Mouse (Mus musculus) hindbrain, embryonic 14.5 days (tissue): ENCODE measurements around the gene Lgals3bp. TPM values are rescaled to one million over a fixed set of nuclear protein-coding genes. Genes with fewer than 3 reads are reported as not detected.

Experiments used
- ATAC-seq: fragments of 200-750 bp; cut with Nextera tagmentation; 2 replicates; pipeline ENCODE4 v1.8.0; 2017; ENCODE audit warnings: moderate number of reproducible peaks, mild to moderate bottlenecking, moderate TSS enrichment, moderate library complexity; ENCODE audit not compliant: low FRiP score
- DNase-seq: peaks from one replicate; pipeline ENCODE4 v3.0.0-alpha.2; 2015; ENCODE audit warnings: low spot score
- H3K27ac ChIP-seq: fragments of 300-500 bp; sonication (generic); 2 replicates; pipeline ENCODE4 v1.5.1; 2014; ENCODE audit warnings: mild to moderate bottlenecking, moderate library complexity
- H3K27me3 ChIP-seq: fragments of 300-500 bp; sonication (generic); 2 replicates; pipeline ENCODE4 v1.6.1; 2014; ENCODE audit warnings: mild to moderate bottlenecking, low read length, mixed read lengths; ENCODE audit not compliant: control insufficient read depth, insufficient read depth
- H3K36me3 ChIP-seq: fragments of 300-500 bp; sonication (generic); replicated peaks from 2 replicates; pipeline ENCODE4 v1.6.1; 2014; ENCODE audit not compliant: control insufficient read depth, insufficient read depth
- H3K4me1 ChIP-seq: fragments of 300-500 bp; sonication (generic); replicated peaks from 2 replicates; pipeline ENCODE4 v1.6.1; 2014; ENCODE audit warnings: antibody characterized with exemption, low read length, mixed read lengths; ENCODE audit not compliant: control insufficient read depth, insufficient read depth
- H3K4me2 ChIP-seq: fragments of 300-500 bp; sonication (generic); replicated peaks from 2 replicates; pipeline ENCODE4 v1.6.1; 2014; ENCODE audit warnings: mild to moderate bottlenecking, moderate library complexity
- H3K4me3 ChIP-seq: fragments of 300-500 bp; sonication (generic); replicated peaks from 2 replicates; pipeline ENCODE4 v1.5.1; 2014; ENCODE audit warnings: mild to moderate bottlenecking, low read length
- H3K9ac ChIP-seq: fragments of 300-500 bp; sonication (generic); 2 replicates; pipeline ENCODE4 v1.6.1; 2014
- H3K9me3 ChIP-seq: fragments of 300-500 bp; sonication (generic); 2 replicates; pipeline ENCODE4 v1.6.1; 2016; ENCODE audit warnings: low read length; ENCODE audit not compliant: control insufficient read depth
- WGBS: fragments of 180-500 bp; shearing (Covaris S2); extraction: QIAGEN DNeasy Blood & Tissue Kit; methylation state at CpG from one replicate; pipeline ENCODE4 v1.1.7; 2014; 5-methylcytosine and 5-hydroxymethylcytosine counted together
- polyA plus RNA-seq: library from polyadenylated mRNA; unstranded; fragments of >200 nt; fragmentation: Nextera tagmentation; extraction: Ambion mirVana; gene quantifications from 2 replicates; pipeline ENCODE4 v1.2.1, GENCODE M21; 2014

Gene Lgals3bp
- polyA plus RNA-seq, 1 experiment from 2014 or later = 4.7 TPM

DNA sequence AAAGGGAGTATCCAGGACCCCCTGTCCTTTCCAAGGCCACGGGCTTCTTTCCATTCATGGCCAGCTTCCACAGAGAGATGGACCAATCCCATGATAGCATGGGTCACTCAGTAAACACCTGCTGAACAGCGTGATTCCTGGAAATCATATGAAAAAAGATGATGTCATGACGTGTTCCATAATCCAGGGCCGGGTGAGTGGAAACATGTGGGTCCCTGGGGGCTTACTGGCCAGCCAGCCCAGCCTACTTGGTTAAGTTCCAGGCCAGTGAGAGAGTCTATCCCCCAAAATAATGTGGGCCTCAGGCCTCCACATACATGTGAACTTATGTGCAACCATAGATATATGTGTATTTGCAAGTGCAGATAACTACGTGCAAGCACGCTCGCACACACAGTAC is 30.0 kb downstream of the Lgals3bp start:
- Histone ChIP-seq H3K4me1 (no peaks in the 10 kb centered on the region), H3K27ac (no peak overlapping the region), H3K4me2 (no peak overlapping the region), H3K36me3 (no peaks in the 10 kb centered on the region), H3K4me3 (no peak overlapping the region), H3K27me3 (no peaks in the 10 kb centered on the region), H3K9me3 (no peaks in the 10 kb centered on the region), H3K9ac (no peak overlapping the region)
- ATAC-seq (no peak), DNase-seq (no peak)
- WGBS = 85% methylated on average over 7 of the region's 7 CpGs

DNA sequence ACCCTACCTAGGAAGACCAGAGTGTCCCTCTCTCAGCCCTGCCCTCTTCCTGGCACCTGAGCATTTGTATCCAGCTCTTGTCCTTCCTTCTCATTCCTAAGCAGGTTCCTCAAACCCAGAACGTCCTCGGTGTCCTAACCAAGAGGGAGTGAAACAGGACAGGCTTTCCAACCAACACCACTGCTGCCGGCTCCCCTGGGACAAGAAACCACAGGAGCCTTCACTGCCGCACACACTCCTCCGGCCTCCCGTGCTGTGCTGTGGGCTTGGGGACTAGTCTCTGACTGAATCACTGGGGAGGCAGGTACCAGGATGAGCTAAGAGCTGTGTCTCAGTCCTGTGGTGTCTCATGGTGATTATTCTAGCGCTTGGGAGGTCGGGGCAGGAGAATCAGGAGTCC is 32.2 kb downstream of the Lgals3bp start:
- Histone ChIP-seq H3K4me2 (no peak overlapping the region), H3K9me3 (no peaks in the 10 kb centered on the region), H3K27ac (no peak overlapping the region), H3K4me3 (no peak overlapping the region), H3K9ac (no peak overlapping the region), H3K4me1 (no peaks in the 10 kb centered on the region), H3K27me3 (no peaks in the 10 kb centered on the region), H3K36me3 (no peaks in the 10 kb centered on the region)
- ATAC-seq = no peak
- 78% methylated on average over 8 of the region's 8 CpGs for WGBS
- no peak for DNase-seq

DNA sequence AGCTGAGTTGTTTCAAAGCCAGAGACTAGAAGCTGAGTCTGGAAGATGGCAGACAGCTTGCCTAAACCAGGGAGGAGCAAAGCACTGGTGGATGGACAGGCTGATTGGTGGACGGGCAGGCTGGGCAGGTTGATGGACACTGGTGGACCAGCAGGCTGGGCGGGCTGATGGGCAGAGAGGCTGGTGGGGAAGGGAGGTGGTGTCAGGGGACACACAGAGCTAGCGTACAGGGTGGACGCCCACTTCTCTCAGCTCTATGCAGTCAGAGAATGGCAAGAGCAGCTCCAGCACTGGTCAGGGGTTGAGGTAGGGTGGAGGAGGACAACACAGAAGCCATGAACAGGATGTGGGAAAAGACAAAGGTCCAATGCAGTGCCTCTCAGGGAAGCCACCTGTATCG is 32.6 kb downstream of the Lgals3bp start:
- no peaks in the 10 kb centered on the region for H3K4me1 ChIP-seq
- no peak overlapping the region for H3K9ac ChIP-seq
- ATAC-seq (no peak), DNase-seq (no peak)
- H3K9me3 ChIP-seq = no peaks in the 10 kb centered on the region
- H3K27ac ChIP-seq = no peak overlapping the region
- no peaks in the 10 kb centered on the region for H3K36me3 ChIP-seq
- H3K4me3 ChIP-seq = no peak overlapping the region
- H3K27me3 ChIP-seq = no peaks in the 10 kb centered on the region
- WGBS = 91% methylated on average over 5 of the region's 5 CpGs
- no peak overlapping the region for H3K4me2 ChIP-seq

DNA sequence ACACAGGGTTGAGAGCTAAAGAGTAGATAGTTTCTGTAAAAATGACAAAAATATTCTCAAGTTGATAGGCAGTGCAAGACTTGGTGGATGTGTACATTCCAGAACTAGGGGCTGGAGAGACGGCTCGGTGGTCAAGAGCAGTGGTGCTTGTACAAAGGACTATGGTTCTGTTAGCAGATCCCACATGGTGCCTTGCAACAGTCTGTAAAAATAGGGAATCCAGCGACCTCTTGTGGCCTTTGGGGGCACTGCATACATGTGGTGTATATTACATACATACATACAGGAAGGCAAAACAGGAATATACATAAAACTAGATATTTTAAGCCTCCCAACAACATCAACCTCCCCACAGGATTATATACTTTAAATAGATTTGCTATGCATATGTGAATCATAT is 33.6 kb downstream of the Lgals3bp start:
- DNase-seq = no peak
- H3K4me3 ChIP-seq = no peak overlapping the region
- H3K9ac ChIP-seq = no peak overlapping the region
- no peaks in the 10 kb centered on the region for H3K36me3 ChIP-seq
- H3K27me3 ChIP-seq = no peaks in the 10 kb centered on the region
- 64% methylated on average over 3 of the region's 3 CpGs for WGBS
- no peak for ATAC-seq
- 0 out of 2 replicates have a peak, but pooled peaks cover 3% of the 10 kb centered on the region for H3K4me1 ChIP-seq
- H3K9me3 ChIP-seq = no peaks in the 10 kb centered on the region
- H3K4me2 ChIP-seq = no peak overlapping the region
- no peak overlapping the region for H3K27ac ChIP-seq

DNA sequence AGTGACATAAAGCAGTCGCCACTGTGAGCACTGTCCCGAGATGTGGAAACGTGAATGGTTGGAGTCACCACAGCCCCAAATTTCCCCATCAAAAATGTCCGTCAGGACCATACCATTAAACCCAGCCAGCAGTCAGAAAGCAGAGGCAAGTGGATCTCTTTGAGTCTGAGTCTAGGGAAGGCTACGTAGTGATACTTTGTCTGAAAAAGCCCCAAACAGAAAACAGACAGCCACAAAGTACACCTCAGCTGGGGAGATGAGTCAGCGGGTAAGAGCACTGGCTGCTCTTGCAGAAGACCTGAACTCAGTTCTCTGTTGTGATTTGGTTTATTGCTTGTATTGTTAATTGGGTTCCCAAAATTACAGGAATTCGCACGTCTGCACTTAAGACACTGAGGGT is 35.3 kb downstream of the Lgals3bp start:
- ATAC-seq (no peak), DNase-seq (no peak)
- Histone ChIP-seq H3K4me2 (no peak overlapping the region), H3K4me1 (peaks cover 8% of the 10 kb centered on the region; the same call in 1 of the 2 replicates), H3K9ac (no peak overlapping the region), H3K27ac (no peak overlapping the region), H3K9me3 (no peaks in the 10 kb centered on the region), H3K4me3 (no peak overlapping the region), H3K36me3 (no peaks in the 10 kb centered on the region), H3K27me3 (no peaks in the 10 kb centered on the region)
- 81% methylated on average over 8 of the region's 8 CpGs for WGBS

DNA sequence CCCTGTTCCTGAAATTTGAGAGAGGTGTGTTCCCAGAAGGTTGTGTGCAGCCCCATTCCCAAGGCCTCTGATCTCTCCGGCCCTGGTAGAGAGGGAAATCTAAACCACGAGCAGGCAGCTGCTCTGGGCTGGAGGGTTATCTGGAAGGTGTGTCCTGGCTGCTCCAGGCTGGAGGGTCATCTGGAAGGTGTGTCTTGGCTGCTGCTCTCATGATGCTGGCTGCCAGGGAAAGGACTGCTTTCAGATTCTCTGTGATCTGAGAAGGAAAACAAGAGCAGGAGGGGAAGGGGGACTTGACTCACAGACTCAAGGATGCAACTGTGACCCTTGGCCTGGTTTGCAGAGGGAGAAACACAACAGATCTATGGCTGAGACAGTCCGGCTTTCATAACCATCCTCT is 35.8 kb downstream of the Lgals3bp start:
- H3K4me1 ChIP-seq = peaks cover 8% of the 10 kb centered on the region; the same call in 1 of the 2 replicates
- H3K9me3 ChIP-seq = no peaks in the 10 kb centered on the region
- ATAC-seq (no peak), DNase-seq (no peak)
- no peak overlapping the region for H3K4me3 ChIP-seq
- H3K36me3 ChIP-seq = no peaks in the 10 kb centered on the region
- no peak overlapping the region for H3K4me2 ChIP-seq
- no peak overlapping the region for H3K27ac ChIP-seq
- WGBS = 73% methylated on average over 3 of the region's 3 CpGs
- no peaks in the 10 kb centered on the region for H3K27me3 ChIP-seq
- H3K9ac ChIP-seq = no peak overlapping the region

DNA sequence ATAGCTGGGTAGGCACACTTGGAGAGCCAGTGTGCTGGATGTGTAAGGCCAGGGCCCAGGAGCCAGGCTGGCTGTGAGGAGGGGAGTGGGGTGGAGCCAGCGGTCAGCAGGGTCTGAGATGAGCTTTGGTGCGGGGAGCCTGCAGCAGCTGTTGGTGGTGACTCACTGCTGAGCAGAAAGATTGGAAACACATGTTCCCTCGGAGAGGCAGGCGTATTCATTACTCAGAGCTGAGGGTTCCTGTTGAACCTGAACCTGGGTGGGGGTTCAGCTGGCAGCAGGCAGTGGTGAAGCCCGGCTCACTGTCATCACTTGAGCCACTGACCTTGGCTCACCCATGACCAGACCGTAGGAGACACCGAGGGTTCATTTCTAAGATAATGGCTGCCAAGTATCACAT is 36.7 kb downstream of the Lgals3bp start:
- Histone ChIP-seq H3K36me3 (no peaks in the 10 kb centered on the region), H3K9me3 (no peaks in the 10 kb centered on the region), H3K4me1 (peaks cover 8% of the 10 kb centered on the region; the same call in 1 of the 2 replicates), H3K9ac (no peak overlapping the region), H3K27ac (no peak overlapping the region), H3K27me3 (no peaks in the 10 kb centered on the region), H3K4me3 (no peak overlapping the region), H3K4me2 (no peak overlapping the region)
- ATAC-seq (no peak), DNase-seq (no peak)
- 75% methylated on average over 7 of the region's 7 CpGs for WGBS

DNA sequence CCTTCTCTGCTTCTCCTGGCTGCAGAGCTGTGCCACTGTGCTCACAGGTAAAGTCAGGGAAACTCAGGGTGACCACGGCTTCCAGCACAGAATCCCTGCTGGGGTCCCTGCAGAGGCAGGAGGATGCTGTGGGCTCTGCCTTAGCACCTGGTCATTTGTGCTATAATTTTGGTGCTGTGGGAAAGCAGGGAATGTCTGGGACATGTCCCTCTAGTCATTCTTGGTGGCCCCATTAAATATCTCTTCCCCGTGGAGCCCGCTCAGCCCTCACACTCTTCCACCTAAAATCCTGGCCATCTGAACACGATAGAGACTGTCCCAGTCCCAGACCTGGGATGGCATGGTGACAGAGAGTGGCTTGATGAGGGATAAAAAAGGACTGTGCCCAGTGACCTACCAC is 37.9 kb downstream of the Lgals3bp start:
- no peak overlapping the region for H3K9ac ChIP-seq
- no peak overlapping the region for H3K27ac ChIP-seq
- no peaks in the 10 kb centered on the region for H3K36me3 ChIP-seq
- 88% methylated on average over 4 of the region's 4 CpGs for WGBS
- no peaks in the 10 kb centered on the region for H3K9me3 ChIP-seq
- DNase-seq = no peak
- ATAC-seq = no peak
- peaks cover 8% of the 10 kb centered on the region; the same call in 1 of the 2 replicates for H3K4me1 ChIP-seq
- H3K27me3 ChIP-seq = no peaks in the 10 kb centered on the region
- no peak overlapping the region for H3K4me2 ChIP-seq
- no peak overlapping the region for H3K4me3 ChIP-seq

DNA sequence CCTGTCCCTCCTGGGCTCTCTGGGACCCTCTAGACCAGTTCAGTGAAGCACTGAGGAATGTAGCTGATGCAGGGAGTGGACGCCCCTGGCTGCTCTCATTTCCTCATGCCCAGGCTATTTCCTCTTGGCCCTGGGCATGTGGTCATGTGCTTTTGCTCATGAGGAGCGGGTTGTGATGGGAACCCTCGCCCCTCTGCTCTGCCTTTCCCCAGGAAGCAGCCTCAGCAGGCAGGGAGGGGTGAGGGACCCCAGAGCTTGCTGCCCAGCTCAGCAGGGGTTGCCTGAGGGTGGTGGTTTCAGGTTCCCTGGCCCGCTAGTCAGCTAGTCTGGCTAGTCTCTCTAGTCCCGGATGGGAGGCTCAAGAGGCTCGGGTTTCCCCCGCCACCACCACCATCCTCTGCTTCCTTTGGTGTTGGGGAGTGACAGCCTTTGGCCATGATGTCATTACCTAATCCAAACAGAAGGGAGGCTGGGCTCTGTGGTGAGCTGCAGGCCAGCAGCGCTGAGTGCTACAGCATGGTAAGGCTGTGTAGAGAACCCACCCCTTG is 38.8 kb downstream of the Lgals3bp start:
- Histone ChIP-seq H3K9me3 (no peaks in the 10 kb centered on the region), H3K4me1 (peaks cover 8% of the 10 kb centered on the region; the same call in 1 of the 2 replicates), H3K27me3 (no peaks in the 10 kb centered on the region), H3K4me3 (no peak overlapping the region), H3K9ac (no peak overlapping the region), H3K36me3 (no peaks in the 10 kb centered on the region), H3K27ac (no peak overlapping the region), H3K4me2 (no peak overlapping the region)
- WGBS = 10% methylated on average over 8 of the region's 8 CpGs
- no peak for ATAC-seq
- DNase-seq = no peak

DNA sequence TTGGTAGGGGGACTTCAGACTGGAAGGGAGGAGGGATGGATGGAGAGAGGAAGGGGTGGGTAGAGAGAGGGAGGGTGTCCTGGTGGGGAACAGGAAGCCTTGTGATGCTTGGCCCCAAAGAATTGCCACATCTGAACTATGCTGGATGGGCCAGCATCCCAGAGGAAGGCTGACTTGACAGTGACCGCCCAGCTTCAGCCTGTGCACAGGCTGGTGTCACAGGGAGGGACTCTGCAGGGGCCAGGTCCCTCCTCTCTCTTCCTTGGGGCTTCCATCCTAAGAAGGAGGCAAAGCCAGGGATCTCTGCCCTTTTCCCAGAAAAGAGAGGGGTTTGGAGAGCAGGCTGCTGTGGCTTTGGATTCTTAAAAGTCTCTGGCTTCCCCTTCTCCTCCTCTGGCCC is 39.4 kb downstream of the Lgals3bp start:
- Histone ChIP-seq H3K36me3 (no peaks in the 10 kb centered on the region), H3K9me3 (no peaks in the 10 kb centered on the region), H3K27me3 (no peaks in the 10 kb centered on the region), H3K27ac (no peak overlapping the region), H3K4me1 (peaks cover 8% of the 10 kb centered on the region; the same call in 1 of the 2 replicates), H3K4me2 (no peak overlapping the region), H3K4me3 (no peak overlapping the region), H3K9ac (no peak overlapping the region)
- ATAC-seq = no peak
- DNase-seq = no peak
- WGBS = 64% methylated on average over 1 of the region's 1 CpGs
